ENCODE assay signal across 10 mouse cellular contexts in the genomic region with DNA sequence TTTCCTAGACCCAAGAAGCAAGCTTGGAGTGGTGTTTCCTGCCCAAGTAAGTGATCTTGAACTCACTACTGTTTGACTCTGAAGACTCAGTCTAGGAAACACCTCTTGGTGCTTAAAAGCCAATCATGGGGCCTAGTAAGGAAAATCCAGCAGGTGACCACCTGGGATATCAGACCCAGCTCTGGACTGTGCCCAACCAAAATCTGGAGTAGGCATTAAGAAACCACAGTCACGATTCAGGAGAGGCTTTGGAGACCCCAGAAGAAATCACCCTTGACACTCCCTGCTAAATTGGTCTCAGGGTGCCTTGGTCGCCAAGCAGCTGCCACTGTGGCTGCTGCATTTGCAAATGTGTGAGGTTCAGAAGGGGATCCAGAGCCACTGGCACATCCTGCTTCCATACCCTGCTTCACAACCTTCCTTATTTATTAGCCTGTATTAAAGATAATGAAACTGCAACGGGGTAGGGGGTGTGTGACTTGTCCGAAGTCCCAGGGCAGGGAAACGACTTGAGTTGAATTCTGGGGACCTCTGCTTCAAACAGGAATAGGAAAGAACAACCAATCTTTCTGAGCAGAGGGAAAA. TPM values are rescaled to one million over a fixed set of nuclear protein-coding genes. Genes with fewer than 3 reads are reported as not detected.
DNase-seq lines count a peak whose midpoint lies in the region; ATAC-seq and TF ChIP-seq lines count a peak whose summit lies in the region.
"Had no signal": no experiment of that assay in that cellular context is flagged by ENCODE, and none has a peak within 500 bp of the region (broad histone marks: within the 10 kb centered on the region; RNA-seq: fewer than 3 reads in every experiment).

No protein-coding gene starts in this region.

- H3K27ac ChIP-seq in forebrain, postnatal 0 days (ENCODE audit: low read depth, low read length), result peak overlapping the region; percentile 91
- H3K27ac ChIP-seq in liver, embryonic 16.5 days (ENCODE audit: low read length), result no peak overlapping the region
- H3K27ac ChIP-seq: liver, embryonic 14.5 days had no signal

- 7% methylated on average over 5 of the region's 5 CpGs for whole genome bisulfite sequencing in forebrain, postnatal 0 days
- WGBS in liver, embryonic 16.5 days (ENCODE audit: insufficient replicate concordance), result 3% methylated on average over 5 of the region's 5 CpGs

- intact Hi-C loops in heart, postnatal 25 days (cut with DNase I), result no loop called here

- H3K4me2 ChIP-seq in forebrain, postnatal 0 days (ENCODE audit: low read depth), result peak overlapping the region; percentile 86
- H3K4me2 ChIP-seq in liver, embryonic 16.5 days (ENCODE audit: low read depth, low read length), result no peak overlapping the region

- TF ChIP-seq CTCF in G1E (IDR thresholded peaks at IDR 0.05; ENCODE audit: low read depth, low read length), result no peak
- TF ChIP-seq CTCF in forebrain, postnatal 0 days (IDR thresholded peaks at IDR 0.05; ENCODE audit: low read depth), result no peak

- peak overlapping the region; percentile 80; the same call in 1 of the 2 replicates for H3K9ac ChIP-seq in forebrain, postnatal 0 days
- H3K9ac ChIP-seq in liver, embryonic 16.5 days (ENCODE audit: low read depth, low read length), result no peak overlapping the region
- H3K9ac ChIP-seq: liver, embryonic 14.5 days had no signal

- H3K36me3 ChIP-seq in G1E (replicated peaks), result no peaks in the 10 kb centered on the region
- H3K36me3 ChIP-seq in forebrain, postnatal 0 days (ENCODE audit: insufficient read depth), result no peaks in the 10 kb centered on the region
- no peaks in the 10 kb centered on the region for H3K36me3 ChIP-seq in liver, embryonic 16.5 days (ENCODE audit: control insufficient read depth, insufficient read depth)

- peak; percentile 59 for DNase-seq in heart, adult 11 months
- DNase-seq in heart, postnatal 25 days (ENCODE audit: low spot score), result no peak
- no peak for DNase-seq in G1E (ENCODE audit: low spot score)
- peak; percentile 11 for DNase-seq in forebrain, postnatal 0 days
- no peak for DNase-seq in left cerebral cortex, adult 11 months (ENCODE audit: low spot score)
- no peak for DNase-seq in layer of hippocampus, adult 11-12 months (ENCODE audit: low spot score)
- DNase-seq: adrenal gland, postnatal 10 days had no signal

- H3K4me3 ChIP-seq in G1E (ENCODE audit: low read depth, low read length), result peak overlapping the region; percentile 69; the same call in 1 of the 2 replicates
- peak overlapping the region; percentile 60 for H3K4me3 ChIP-seq in forebrain, postnatal 0 days (ENCODE audit: low read depth, low read length)
- H3K4me3 ChIP-seq in liver, embryonic 16.5 days (ENCODE audit: low read depth, low read length), result peak overlapping the region; percentile 46; the same call in 1 of the 2 replicates

- H3K27me3 ChIP-seq in G1E (ENCODE audit: insufficient read depth, low read length), result peaks cover 77% of the 10 kb centered on the region
- peaks cover 15% of the 10 kb centered on the region; the same call in 1 of the 2 replicates for H3K27me3 ChIP-seq in forebrain, postnatal 0 days (ENCODE audit: insufficient read depth, low read length)
- peaks cover 92% of the 10 kb centered on the region for H3K27me3 ChIP-seq in liver, embryonic 16.5 days (ENCODE audit: control insufficient read depth, insufficient read depth, low read depth, low read length)

- H3K9me3 ChIP-seq in G1E (replicated peaks), result no peaks in the 10 kb centered on the region
- H3K9me3 ChIP-seq in forebrain, postnatal 0 days (ENCODE audit: low read length), result no peaks in the 10 kb centered on the region
- no peaks in the 10 kb centered on the region for H3K9me3 ChIP-seq in liver, embryonic 16.5 days (replicated peaks; ENCODE audit: control insufficient read depth, low read length)

- no peak for ATAC-seq in G1E (ENCODE audit: extremely low read depth, insufficient number of reproducible peaks, low FRiP score, poor library complexity, severe bottlenecking)
- no peak for ATAC-seq in forebrain, postnatal 0 days
- ATAC-seq in liver, embryonic 16.5 days (ENCODE audit: low read depth), result no peak
- no peak for ATAC-seq in CD4-positive, CD25-positive, alpha-beta regulatory T cell, adult 4 months

- H3K4me1 ChIP-seq in G1E (ENCODE audit: insufficient read depth, low read depth, low read length), result peaks cover 24% of the 10 kb centered on the region
- H3K4me1 ChIP-seq in forebrain, postnatal 0 days (ENCODE audit: insufficient read depth), result no peaks in the 10 kb centered on the region
- H3K4me1 ChIP-seq in liver, embryonic 16.5 days (ENCODE audit: control insufficient read depth, low read depth, low read length), result no peaks in the 10 kb centered on the region; the same call in 1 of the 2 replicates

RNA-seq across cellular contexts. Expression of gene Lhx2, which starts 0.6 kb away (rescaled TPM):
- under 1 TPM in 1 of 2 experiments, not detected in 1; 0.29 TPM for total RNA-seq in heart, postnatal 25 days (2021)
- total RNA-seq in G1E (2014; fragmentation: Nextera tagmentation) (not detected in 2 replicates), G1E (2017) (0.05 and 0.06 TPM in 2 replicates)
- polyA plus RNA-seq in G1E (2012), result 0.05 and 0.08 TPM in 2 replicates
- total RNA-seq in forebrain, postnatal 0 days (2014; rRNA removed), result 82.8 and 87.6 TPM in 2 replicates
- 43.5 and 45.9 TPM in 2 replicates for polyA plus RNA-seq in forebrain, postnatal 0 days (2015; fragmentation: Nextera tagmentation; extraction: Ambion mirVana)
- polyA plus RNA-seq in liver, embryonic 16.5 days (2015; fragmentation: Nextera tagmentation; extraction: Ambion mirVana), result 1.1 and 1.8 TPM in 2 replicates
- polyA plus RNA-seq in CD4-positive, CD25-positive, alpha-beta regulatory T cell, adult 4 months (2017; shearing (Covaris generic)), result not detected

RNA-seq across cellular contexts. Expression of gene Dennd1a, which starts 51.2 kb away (rescaled TPM):
- 10 to 100 TPM; 23.8 to 24.9 TPM for total RNA-seq in heart, postnatal 25 days (2021)
- total RNA-seq in G1E (2014; fragmentation: Nextera tagmentation) (64.9 and 78.7 TPM in 2 replicates), G1E (2017) (24.2 and 25.5 TPM in 2 replicates)
- 71.0 and 80.8 TPM in 2 replicates for polyA plus RNA-seq in G1E (2012)
- 39.8 and 52.1 TPM in 2 replicates for total RNA-seq in forebrain, postnatal 0 days (2014; rRNA removed)
- 14.1 and 16.7 TPM in 2 replicates for polyA plus RNA-seq in forebrain, postnatal 0 days (2015; fragmentation: Nextera tagmentation; extraction: Ambion mirVana)
- 7.1 and 7.9 TPM in 2 replicates for polyA plus RNA-seq in liver, embryonic 16.5 days (2015; fragmentation: Nextera tagmentation; extraction: Ambion mirVana)
- polyA plus RNA-seq in CD4-positive, CD25-positive, alpha-beta regulatory T cell, adult 4 months (2017; shearing (Covaris generic)), result 10 to 100 TPM; 10.9 to 19.5 TPM

Comparison
In these comparisons a context has a peak if more than half of its experiments do, and no peak if none do; other contexts are left out.
1. DNase-seq: peak in heart, adult 11 months (single experiment) and forebrain, postnatal 0 days (single experiment); none in heart, postnatal 25 days (single experiment), G1E (single experiment), left cerebral cortex, adult 11 months (single experiment) and layer of hippocampus, adult 11-12 months (single experiment).
2. RNA of gene Lhx2, which starts 0.6 kb away (polyA plus RNA-seq): 43.5 to 45.9 TPM in forebrain, postnatal 0 days; 1.1 to 1.8 TPM in liver, embryonic 16.5 days, not detected in CD4-positive, CD25-positive, alpha-beta regulatory T cell, adult 4 months and 0.05 to 0.08 TPM in G1E; every median in the first group is over 10 times any median in the second.
3. Peak in every context shown above with its lines, with median percentiles within 50 percentile points of each other: H3K4me3 ChIP-seq.